Mouse (Mus musculus): ENCODE results near the gene Castor1. TPM values are rescaled to one million over a fixed set of nuclear protein-coding genes. Genes with fewer than 3 reads are reported as not detected.

Gene Castor1
- polyA plus RNA-seq, 1 experiment from 2014 or later, result 2.7 TPM

GRCm38 (mm10) chr11:4241180-4241579, 23.2 kb downstream of the Castor1 start:
- Histone ChIP-seq H3K9me3 (no peaks in the 10 kb centered on the region), H3K4me1 (replicated peaks) (no peaks in the 10 kb centered on the region), H3K27ac (no peak overlapping the region), H3K36me3 (no peaks in the 10 kb centered on the region), H3K27me3 (ENCODE audit: insufficient read depth, poor library complexity, severe bottlenecking) (no peaks in the 10 kb centered on the region), H3K4me3 (no peak overlapping the region)
- 80% methylated on average over 4 of the region's 4 CpGs for WGBS
- DNase-seq (ENCODE audit: low spot score), result no peak

GRCm38 (mm10) chr11:4246126-4246525, 28.1 kb downstream of the Castor1 start:
- no peak for DNase-seq (ENCODE audit: low spot score)
- Histone ChIP-seq H3K4me3 (no peak overlapping the region), H3K4me1 (replicated peaks) (peaks cover 6% of the 10 kb centered on the region; the same call in 1 of the 2 replicates), H3K27me3 (ENCODE audit: insufficient read depth, poor library complexity, severe bottlenecking) (no peaks in the 10 kb centered on the region), H3K9me3 (no peaks in the 10 kb centered on the region), H3K27ac (no peak overlapping the region), H3K36me3 (no peaks in the 10 kb centered on the region)
- 75% methylated on average over 6 of the region's 6 CpGs for WGBS

GRCm38 (mm10) chr11:4246623-4247022, 28.6 kb downstream of the Castor1 start:
- Histone ChIP-seq H3K4me1 (replicated peaks) (peaks cover 11% of the 10 kb centered on the region; the same call in 1 of the 2 replicates), H3K9me3 (no peaks in the 10 kb centered on the region), H3K4me3 (no peak overlapping the region), H3K27me3 (ENCODE audit: insufficient read depth, poor library complexity, severe bottlenecking) (no peaks in the 10 kb centered on the region), H3K27ac (no peak overlapping the region), H3K36me3 (no peaks in the 10 kb centered on the region)
- no peak for DNase-seq (ENCODE audit: low spot score)
- 80% methylated on average over 4 of the region's 4 CpGs for WGBS

GRCm38 (mm10) chr11:4247201-4247959, 29.4 kb downstream of the Castor1 start:
- H3K4me1 ChIP-seq (replicated peaks), result peaks cover 11% of the 10 kb centered on the region; the same call in 1 of the 2 replicates
- no peak for DNase-seq (ENCODE audit: low spot score)
- H3K4me3 ChIP-seq, result no peak overlapping the region
- H3K27me3 ChIP-seq (ENCODE audit: insufficient read depth, poor library complexity, severe bottlenecking), result no peaks in the 10 kb centered on the region
- no peaks in the 10 kb centered on the region for H3K9me3 ChIP-seq
- 75% methylated on average over 14 of the region's 14 CpGs for WGBS
- no peaks in the 10 kb centered on the region for H3K36me3 ChIP-seq
- H3K27ac ChIP-seq, result no peak overlapping the region

- no peak for DNase-seq (ENCODE audit: low spot score)
- Histone ChIP-seq H3K27me3 (ENCODE audit: insufficient read depth, poor library complexity, severe bottlenecking) (no peaks in the 10 kb centered on the region), H3K36me3 (no peaks in the 10 kb centered on the region), H3K27ac (no peak overlapping the region), H3K9me3 (no peaks in the 10 kb centered on the region), H3K4me1 (replicated peaks) (peaks cover 11% of the 10 kb centered on the region; the same call in 1 of the 2 replicates), H3K4me3 (no peak overlapping the region)
- 91% methylated on average over 3 of the region's 3 CpGs for WGBS
These were observed 31.1 kb downstream of the Castor1 start for GRCm38 (mm10) chr11:4249151-4249550.

GRCm38 (mm10) chr11:4250290-4250689, 32.3 kb downstream of the Castor1 start:
- WGBS, result 69% methylated on average over 7 of the region's 7 CpGs
- H3K4me3 ChIP-seq, result no peak overlapping the region
- H3K36me3 ChIP-seq, result no peaks in the 10 kb centered on the region
- no peak for DNase-seq (ENCODE audit: low spot score)
- H3K4me1 ChIP-seq (replicated peaks), result peaks cover 11% of the 10 kb centered on the region; the same call in 1 of the 2 replicates
- H3K27ac ChIP-seq, result no peak overlapping the region
- H3K9me3 ChIP-seq, result no peaks in the 10 kb centered on the region
- H3K27me3 ChIP-seq (ENCODE audit: insufficient read depth, poor library complexity, severe bottlenecking), result no peaks in the 10 kb centered on the region

- no peaks in the 10 kb centered on the region for H3K27me3 ChIP-seq (ENCODE audit: insufficient read depth, poor library complexity, severe bottlenecking)
- peaks cover 11% of the 10 kb centered on the region; the same call in 1 of the 2 replicates for H3K4me1 ChIP-seq (replicated peaks)
- DNase-seq (ENCODE audit: low spot score), result no peak
- no peak overlapping the region for H3K27ac ChIP-seq
- H3K36me3 ChIP-seq, result no peaks in the 10 kb centered on the region
- H3K9me3 ChIP-seq, result no peaks in the 10 kb centered on the region
- 81% methylated on average over 3 of the region's 3 CpGs for WGBS
- no peak overlapping the region for H3K4me3 ChIP-seq
These were observed 33.4 kb downstream of the Castor1 start for GRCm38 (mm10) chr11:4251376-4251775.

GRCm38 (mm10) chr11:4252886-4253285, 34.9 kb downstream of the Castor1 start:
- Histone ChIP-seq H3K4me1 (replicated peaks) (peaks cover 11% of the 10 kb centered on the region; the same call in 1 of the 2 replicates), H3K9me3 (no peaks in the 10 kb centered on the region), H3K4me3 (no peak overlapping the region), H3K27me3 (ENCODE audit: insufficient read depth, poor library complexity, severe bottlenecking) (peaks cover 6% of the 10 kb centered on the region; the same call in 1 of the 2 replicates), H3K27ac (no peak overlapping the region), H3K36me3 (no peaks in the 10 kb centered on the region)
- 63% methylated on average over 2 of the region's 2 CpGs for WGBS
- no peak for DNase-seq (ENCODE audit: low spot score)

GRCm38 (mm10) chr11:4256846-4257607, 39.0 kb downstream of the Castor1 start, which contains the start of gene Lif:
Gene Lif (plus strand): TSS chr11:4257557.
- Histone ChIP-seq H3K9me3 (no peaks in the 10 kb centered on the region), H3K27ac (no peak within 1 kb of the TSS), H3K27me3 (ENCODE audit: insufficient read depth, poor library complexity, severe bottlenecking) (peaks cover 8% of the 10 kb centered on the region; the same call in 1 of the 2 replicates), H3K4me1 (replicated peaks) (peaks cover 19% of the 10 kb centered on the region), H3K36me3 (no peaks in the 10 kb centered on the region), H3K4me3 (no peak within 1 kb of the TSS)
- WGBS, result 67% methylated on average over 11 of the region's 11 CpGs
- DNase-seq (ENCODE audit: low spot score), result no peak

- H3K4me1 ChIP-seq (replicated peaks), result peaks cover 25% of the 10 kb centered on the region
- no peak for DNase-seq (ENCODE audit: low spot score)
- H3K9me3 ChIP-seq, result no peaks in the 10 kb centered on the region
- no peaks in the 10 kb centered on the region for H3K36me3 ChIP-seq
- H3K27ac ChIP-seq, result no peak overlapping the region
- peaks cover 13% of the 10 kb centered on the region; the same call in 1 of the 2 replicates for H3K27me3 ChIP-seq (ENCODE audit: insufficient read depth, poor library complexity, severe bottlenecking)
- 71% methylated on average over 5 of the region's 5 CpGs for WGBS
- H3K4me3 ChIP-seq, result no peak overlapping the region
These were observed 39.7 kb downstream of the Castor1 start for GRCm38 (mm10) chr11:4257756-4258155.

GRCm38 (mm10) chr11:4258657-4259082, 40.6 kb downstream of the Castor1 start:
- Histone ChIP-seq H3K9me3 (no peaks in the 10 kb centered on the region), H3K27me3 (ENCODE audit: insufficient read depth, poor library complexity, severe bottlenecking) (peaks cover 22% of the 10 kb centered on the region), H3K4me3 (peak overlapping the region; percentile 39), H3K36me3 (no peaks in the 10 kb centered on the region), H3K27ac (peak overlapping the region; percentile 64), H3K4me1 (replicated peaks) (peaks cover 34% of the 10 kb centered on the region)
- DNase-seq (ENCODE audit: low spot score), result peak; percentile 84
- WGBS, result 2% methylated on average over 7 of the region's 7 CpGs

GRCm38 (mm10) chr11:4260463-4261187, 42.6 kb downstream of the Castor1 start:
- H3K4me3 ChIP-seq, result no peak overlapping the region
- H3K4me1 ChIP-seq (replicated peaks), result peaks cover 41% of the 10 kb centered on the region
- peaks cover 42% of the 10 kb centered on the region for H3K27me3 ChIP-seq (ENCODE audit: insufficient read depth, poor library complexity, severe bottlenecking)
- H3K27ac ChIP-seq, result peak overlapping the region; percentile 17; the same call in 1 of the 2 replicates
- no peaks in the 10 kb centered on the region for H3K36me3 ChIP-seq
- DNase-seq (ENCODE audit: low spot score), result no peak
- no peaks in the 10 kb centered on the region for H3K9me3 ChIP-seq
- 71% methylated on average over 14 of the region's 14 CpGs for WGBS
